Mouse (Mus musculus): ENCODE measurements around the gene Clip1.

Clip1 gene

GRCm38 (mm10) chr5:123607211-123607669 lies 77.2 kb downstream of the Clip1 start:
- DNase-seq (ENCODE audit: low read depth in 2 of 2, low spot score in 2 of 2): no peak

- DNase-seq (ENCODE audit: low read depth in 2 of 2, low spot score in 2 of 2): no peak
Measured at GRCm38 (mm10) chr5:123603496-123603895, 80.9 kb downstream of the Clip1 start.

GRCm38 (mm10) chr5:123602174-123602573 lies 82.2 kb downstream of the Clip1 start:
- DNase-seq (ENCODE audit: low read depth in 2 of 2, low spot score in 2 of 2): no peak

- DNase-seq (ENCODE audit: low read depth in 2 of 2, low spot score in 2 of 2): no peak
Measured at GRCm38 (mm10) chr5:123599319-123599718, 85.1 kb downstream of the Clip1 start.

- no peak for DNase-seq (ENCODE audit: low read depth in 2 of 2, low spot score in 2 of 2)
Measured at GRCm38 (mm10) chr5:123593622-123594280, 90.7 kb downstream of the Clip1 start.

- DNase-seq (ENCODE audit: low read depth in 2 of 2, low spot score in 2 of 2): no peak
Measured at GRCm38 (mm10) chr5:123580043-123580442, 104.4 kb downstream of the Clip1 start.

GRCm38 (mm10) chr5:123576696-123577095 lies 107.7 kb downstream of the Clip1 start:
- no peak for DNase-seq (ENCODE audit: low read depth in 2 of 2, low spot score in 2 of 2)

- DNase-seq (ENCODE audit: low read depth in 2 of 2, low spot score in 2 of 2): peak in 1 of 2 experiments; percentile 1
Measured at GRCm38 (mm10) chr5:123573362-123573761, 111.1 kb downstream of the Clip1 start.

GRCm38 (mm10) chr5:123572357-123573186 lies 111.8 kb downstream of the Clip1 start, which contains the start of gene Vps33a:
Gene Vps33a (minus strand): TSS chr5:123573038.
- peak; percentile 98 to 99 for DNase-seq (ENCODE audit: low read depth in 2 of 2, low spot score in 2 of 2)

GRCm38 (mm10) chr5:123561128-123561527 lies 123.3 kb downstream of the Clip1 start:
- no peak for DNase-seq (ENCODE audit: low read depth in 2 of 2, low spot score in 2 of 2)

- no peak for DNase-seq (ENCODE audit: low read depth in 2 of 2, low spot score in 2 of 2)
Measured at GRCm38 (mm10) chr5:123559588-123559987, 124.8 kb downstream of the Clip1 start.

GRCm38 (mm10) chr5:123556451-123556850 lies 128.0 kb downstream of the Clip1 start:
- no peak for DNase-seq (ENCODE audit: low read depth in 2 of 2, low spot score in 2 of 2)

GRCm38 (mm10) chr5:123555693-123556092 lies 128.7 kb downstream of the Clip1 start:
- no peak for DNase-seq (ENCODE audit: low read depth in 2 of 2, low spot score in 2 of 2)

- DNase-seq (ENCODE audit: low read depth in 2 of 2, low spot score in 2 of 2): no peak
Measured at GRCm38 (mm10) chr5:123533801-123534200, 150.6 kb downstream of the Clip1 start.

GRCm38 (mm10) chr5:123530056-123530455 lies 154.4 kb downstream of the Clip1 start:
- no peak for DNase-seq (ENCODE audit: low read depth in 2 of 2, low spot score in 2 of 2)

- DNase-seq (ENCODE audit: low read depth in 2 of 2, low spot score in 2 of 2): no peak
Measured at GRCm38 (mm10) chr5:123528641-123529040, 155.8 kb downstream of the Clip1 start.
